Mouse (Mus musculus): ENCODE results near the gene Parp8. TPM values are rescaled to one million over a fixed set of nuclear protein-coding genes. Genes with fewer than 3 reads are reported as not detected.

Parp8 gene
- polyA plus RNA-seq, 1 experiment from 2014 or later, result 2.2 TPM

GRCm38 (mm10) chr13:116974081-116974860 is 51.1 kb downstream of the Parp8 start:
- no peaks in the 10 kb centered on the region for H3K27me3 ChIP-seq (ENCODE audit: insufficient read depth, low read length)
- no peaks in the 10 kb centered on the region for H3K36me3 ChIP-seq (replicated peaks; ENCODE audit: insufficient read depth, low read length)
- no peak for TF ChIP-seq CTCF (IDR thresholded peaks at IDR 0.05; ENCODE audit: low read depth)
- no peak for TF ChIP-seq EP300 (IDR thresholded peaks at IDR 0.05; ENCODE audit: low read depth)
- ATAC-seq (no peak), DNase-seq (no peak)
- 75% methylated on average over 7 of the region's 7 CpGs for WGBS (ENCODE audit: insufficient replicate concordance)
- H3K9ac ChIP-seq (replicated peaks), result no peak overlapping the region
- no peaks in the 10 kb centered on the region for H3K4me1 ChIP-seq (ENCODE audit: insufficient read depth)
- H3K9me3 ChIP-seq (ENCODE audit: low read length), result no peaks in the 10 kb centered on the region
- H3K4me2 ChIP-seq (ENCODE audit: low read depth, low read length), result no peak overlapping the region
- H3K4me3 ChIP-seq (ENCODE audit: low read depth, low read length), result no peak overlapping the region
- H3K27ac ChIP-seq (ENCODE audit: low read depth), result no peak overlapping the region

- 66% methylated on average over 7 of the region's 7 CpGs for WGBS (ENCODE audit: insufficient replicate concordance)
- Histone ChIP-seq H3K9me3 (ENCODE audit: low read length) (no peaks in the 10 kb centered on the region), H3K36me3 (replicated peaks; ENCODE audit: insufficient read depth, low read length) (no peaks in the 10 kb centered on the region), H3K27me3 (ENCODE audit: insufficient read depth, low read length) (no peaks in the 10 kb centered on the region), H3K9ac (replicated peaks) (no peak overlapping the region), H3K27ac (ENCODE audit: low read depth) (no peak overlapping the region), H3K4me2 (ENCODE audit: low read depth, low read length) (no peak overlapping the region), H3K4me1 (ENCODE audit: insufficient read depth) (no peaks in the 10 kb centered on the region), H3K4me3 (ENCODE audit: low read depth, low read length) (no peak overlapping the region)
- ATAC-seq, result no peak
- no peak for DNase-seq
- TF ChIP-seq EP300 (IDR thresholded peaks at IDR 0.05; ENCODE audit: low read depth) (no peak), CTCF (IDR thresholded peaks at IDR 0.05; ENCODE audit: low read depth) (no peak)
These were observed 51.8 kb downstream of the Parp8 start for GRCm38 (mm10) chr13:116973491-116973890.

GRCm38 (mm10) chr13:116972036-116972611 is 53.2 kb downstream of the Parp8 start:
- H3K4me3 ChIP-seq (ENCODE audit: low read depth, low read length), result no peak overlapping the region
- WGBS (ENCODE audit: insufficient replicate concordance), result 58% methylated on average over 7 of the region's 7 CpGs
- DNase-seq, result no peak

GRCm38 (mm10) chr13:116970706-116971428 is 54.5 kb downstream of the Parp8 start:
- H3K9me3 ChIP-seq (ENCODE audit: low read length), result no peaks in the 10 kb centered on the region
- TF ChIP-seq CTCF (IDR thresholded peaks at IDR 0.05; ENCODE audit: low read depth), result no peak
- TF ChIP-seq EP300 (IDR thresholded peaks at IDR 0.05; ENCODE audit: low read depth), result no peak
- H3K9ac ChIP-seq (replicated peaks), result no peak overlapping the region
- DNase-seq, result no peak
- no peak for ATAC-seq
- WGBS (ENCODE audit: insufficient replicate concordance), result 84% methylated on average over 11 of the region's 11 CpGs
- no peaks in the 10 kb centered on the region for H3K36me3 ChIP-seq (replicated peaks; ENCODE audit: insufficient read depth, low read length)
- H3K4me2 ChIP-seq (ENCODE audit: low read depth, low read length), result no peak overlapping the region
- no peaks in the 10 kb centered on the region for H3K27me3 ChIP-seq (ENCODE audit: insufficient read depth, low read length)
- H3K4me3 ChIP-seq (ENCODE audit: low read depth, low read length), result no peak overlapping the region
- H3K27ac ChIP-seq (ENCODE audit: low read depth), result no peak overlapping the region
- no peaks in the 10 kb centered on the region for H3K4me1 ChIP-seq (ENCODE audit: insufficient read depth)

More at GRCm38 (mm10) chr13:116972036-116972611, 53.2 kb downstream of the Parp8 start:
- H3K27ac ChIP-seq (ENCODE audit: low read depth), result peak overlapping the region; percentile 37; the same call in 1 of the 2 replicates
- H3K9ac ChIP-seq (replicated peaks), result no peak overlapping the region
- no peaks in the 10 kb centered on the region for H3K4me1 ChIP-seq (ENCODE audit: insufficient read depth)
- TF ChIP-seq CTCF (IDR thresholded peaks at IDR 0.05; ENCODE audit: low read depth), result no peak
- TF ChIP-seq EP300 (IDR thresholded peaks at IDR 0.05; ENCODE audit: low read depth), result no peak
- ATAC-seq, result peak; percentile 63
- peak overlapping the region; percentile 3; the same call in 1 of the 2 replicates for H3K4me2 ChIP-seq (ENCODE audit: low read depth, low read length)
- no peaks in the 10 kb centered on the region for H3K36me3 ChIP-seq (replicated peaks; ENCODE audit: insufficient read depth, low read length)
- H3K9me3 ChIP-seq (ENCODE audit: low read length), result no peaks in the 10 kb centered on the region
- no peaks in the 10 kb centered on the region for H3K27me3 ChIP-seq (ENCODE audit: insufficient read depth, low read length)

GRCm38 (mm10) chr13:116969650-116970049 is 55.7 kb downstream of the Parp8 start:
- ATAC-seq (no peak), DNase-seq (no peak)
- 70% methylated on average over 1 of the region's 1 CpGs for WGBS (ENCODE audit: insufficient replicate concordance)
- H3K27ac ChIP-seq (ENCODE audit: low read depth), result no peak overlapping the region
- no peak overlapping the region for H3K4me3 ChIP-seq (ENCODE audit: low read depth, low read length)
- no peak overlapping the region for H3K4me2 ChIP-seq (ENCODE audit: low read depth, low read length)
- H3K9ac ChIP-seq (replicated peaks), result no peak overlapping the region
- H3K4me1 ChIP-seq (ENCODE audit: insufficient read depth), result no peaks in the 10 kb centered on the region
- no peaks in the 10 kb centered on the region for H3K9me3 ChIP-seq (ENCODE audit: low read length)
- TF ChIP-seq EP300 (IDR thresholded peaks at IDR 0.05; ENCODE audit: low read depth) (no peak), CTCF (IDR thresholded peaks at IDR 0.05; ENCODE audit: low read depth) (no peak)
- no peaks in the 10 kb centered on the region for H3K27me3 ChIP-seq (ENCODE audit: insufficient read depth, low read length)
- H3K36me3 ChIP-seq (replicated peaks; ENCODE audit: insufficient read depth, low read length), result no peaks in the 10 kb centered on the region

- Histone ChIP-seq H3K4me2 (ENCODE audit: low read depth, low read length) (no peak overlapping the region), H3K9ac (replicated peaks) (no peak overlapping the region), H3K27ac (ENCODE audit: low read depth) (no peak overlapping the region), H3K9me3 (ENCODE audit: low read length) (no peaks in the 10 kb centered on the region), H3K36me3 (replicated peaks; ENCODE audit: insufficient read depth, low read length) (no peaks in the 10 kb centered on the region), H3K4me3 (ENCODE audit: low read depth, low read length) (no peak overlapping the region), H3K27me3 (ENCODE audit: insufficient read depth, low read length) (no peaks in the 10 kb centered on the region), H3K4me1 (ENCODE audit: insufficient read depth) (no peaks in the 10 kb centered on the region)
- ATAC-seq (no peak), DNase-seq (no peak)
- WGBS (ENCODE audit: insufficient replicate concordance), result 87% methylated on average over 4 of the region's 4 CpGs
- no peak for TF ChIP-seq EP300 (IDR thresholded peaks at IDR 0.05; ENCODE audit: low read depth)
- TF ChIP-seq CTCF (IDR thresholded peaks at IDR 0.05; ENCODE audit: low read depth), result no peak
These were observed 56.4 kb downstream of the Parp8 start for GRCm38 (mm10) chr13:116968906-116969305.
